Mouse (Mus musculus) thymus, postnatal 10 days (tissue): Measurements from ENCODE around the gene Rtn4rl1.

ENCODE experiments used
- DNase-seq, 2 experiments: peaks; one replicate each; pipeline ENCODE4 v3.0.0; 2021; ENCODE audit warnings: low spot score in 2 of 2

The Rtn4rl1 gene

GRCm38 (mm10) chr11:75212876-75213275 is 19.3 kb downstream of the Rtn4rl1 start:
- no peak for DNase-seq

GRCm38 (mm10) chr11:75213372-75214080 is 19.9 kb downstream of the Rtn4rl1 start:
- DNase-seq, result peak; percentile 37 to 39

- DNase-seq, result no peak
Measured at GRCm38 (mm10) chr11:75214081-75214950, 20.7 kb downstream of the Rtn4rl1 start.

GRCm38 (mm10) chr11:75220115-75220514 is 26.5 kb downstream of the Rtn4rl1 start:
- no peak for DNase-seq

- DNase-seq, result no peak
Measured at GRCm38 (mm10) chr11:75220517-75221145, 27.0 kb downstream of the Rtn4rl1 start.

GRCm38 (mm10) chr11:75224062-75224461 is 30.5 kb downstream of the Rtn4rl1 start:
- DNase-seq, result no peak

GRCm38 (mm10) chr11:75224835-75225234 is 31.3 kb downstream of the Rtn4rl1 start:
- DNase-seq, result no peak

GRCm38 (mm10) chr11:75227632-75228031 is 34.0 kb downstream of the Rtn4rl1 start:
- DNase-seq, result no peak

GRCm38 (mm10) chr11:75229289-75229688 is 35.7 kb downstream of the Rtn4rl1 start:
- DNase-seq, result no peak

GRCm38 (mm10) chr11:75230272-75230760 is 36.7 kb downstream of the Rtn4rl1 start:
- no peak for DNase-seq

- DNase-seq, result peak; percentile 36 to 58
Measured at GRCm38 (mm10) chr11:75231756-75232155, 38.2 kb downstream of the Rtn4rl1 start.

GRCm38 (mm10) chr11:75232434-75232833 is 38.9 kb downstream of the Rtn4rl1 start:
- DNase-seq, result no peak

GRCm38 (mm10) chr11:75234745-75235144 is 41.2 kb downstream of the Rtn4rl1 start:
- no peak for DNase-seq

GRCm38 (mm10) chr11:75240158-75240934 is 46.8 kb downstream of the Rtn4rl1 start:
- DNase-seq, result no peak

GRCm38 (mm10) chr11:75242710-75243255 is 49.2 kb downstream of the Rtn4rl1 start:
- DNase-seq, result no peak

- DNase-seq, result no peak
Measured at GRCm38 (mm10) chr11:75244368-75245275, 51.0 kb downstream of the Rtn4rl1 start.

- no peak for DNase-seq
Measured at GRCm38 (mm10) chr11:75245372-75246330, 52.1 kb downstream of the Rtn4rl1 start.

- no peak for DNase-seq
Measured at GRCm38 (mm10) chr11:75246589-75246988, 53.0 kb downstream of the Rtn4rl1 start.
